Mouse (Mus musculus): ENCODE measurements around the gene Vsig10.

GRCm38 (mm10) chr5:117347838-117348237 is 29.0 kb downstream of the Vsig10 start:
- no peak for TF ChIP-seq CTCF (IDR thresholded peaks at IDR 0.05; ENCODE audit: extremely low read depth, insufficient read length, insufficient replicate concordance, low read depth, low read length)
- no peak for TF ChIP-seq POLR2A (IDR thresholded peaks at IDR 0.05; ENCODE audit: low read depth, low read length)

Data from small intestine, adult 2 months (tissue).